Mouse (Mus musculus): ENCODE results near the gene Nrbp1.

DNA sequence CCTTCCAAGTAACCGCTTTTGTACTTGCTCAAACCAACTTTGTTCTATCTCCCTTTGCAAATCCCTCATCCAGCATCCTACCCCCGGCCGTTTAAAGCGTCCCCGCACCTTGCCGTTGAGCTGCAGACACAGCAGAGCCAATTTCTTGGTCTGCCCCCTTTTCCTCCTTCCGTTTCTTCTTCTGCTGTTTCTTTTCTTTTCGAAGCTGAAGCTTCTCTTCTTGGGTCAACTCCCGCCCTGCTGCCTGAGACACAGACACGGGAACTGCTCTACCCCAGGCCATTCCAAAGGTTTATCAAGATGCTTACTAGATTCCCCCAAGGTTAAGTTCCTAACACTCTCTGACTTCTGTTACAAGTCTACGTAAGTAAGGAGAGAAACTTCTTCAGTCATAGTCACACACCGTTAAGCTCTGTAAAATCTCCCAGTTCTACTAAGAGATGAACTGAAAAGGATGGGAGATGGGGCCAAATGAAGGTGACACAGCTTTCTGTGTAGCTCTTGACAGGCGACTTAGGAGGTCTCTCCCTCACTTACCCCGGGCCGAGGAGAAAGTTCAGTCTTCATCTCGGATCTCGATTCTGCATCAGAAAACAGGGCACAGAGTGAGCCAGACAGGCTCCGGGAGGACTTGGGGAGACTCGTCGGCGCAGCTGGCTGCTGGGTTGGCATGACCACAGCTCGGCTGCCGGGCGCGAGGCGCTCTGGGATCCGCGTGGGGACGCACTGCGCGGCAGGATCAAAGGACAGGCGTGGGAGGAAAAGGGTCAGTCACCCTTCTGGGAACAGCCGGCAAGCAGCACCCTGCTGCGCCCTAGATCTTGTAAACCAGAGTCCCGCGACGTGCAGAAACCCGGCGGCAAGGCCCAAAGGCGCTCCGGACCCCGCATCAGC, 48.4 kb upstream of the Nrbp1 start:
- TF ChIP-seq CTCF (IDR thresholded peaks at IDR 0.05; ENCODE audit: borderline replicate concordance, insufficient read depth, low read depth, low read length) (no peak), POLR2A (IDR thresholded peaks at IDR 0.05; ENCODE audit: borderline replicate concordance, insufficient read depth, low read length) (no peak)

All from cerebellum, adult 2 months (tissue).